Mouse (Mus musculus) liver, adult 2 months (tissue): ENCODE results near the gene Cdk6.

Experiments used
- CTCF ChIP-seq: fragments of 200-500 bp; IDR thresholded peaks from 2 replicates; pipeline ENCODE4 v1.5.1; 2011; ENCODE audit warnings: low read depth, low read length, control low read depth
- POLR2A ChIP-seq: fragments of 200-500 bp; IDR thresholded peaks from 2 replicates; pipeline ENCODE4 v1.6.1; 2011; ENCODE audit warnings: low read length, control low read depth; ENCODE audit not compliant: insufficient read depth; ENCODE audit errors: extremely low read depth

GRCm38 (mm10) chr5:3529585-3530189, 188.4 kb downstream of the Cdk6 start:
- TF ChIP-seq POLR2A: no peak
- no peak for TF ChIP-seq CTCF
